Mouse (Mus musculus): ENCODE data around the gene Jpt1.
"Not testable (repeated sequence)": the region's sequence is repeated elsewhere in the genome, so short reads cannot be mapped to it uniquely, and the experiment has no call there.

Gene Jpt1

GRCm38 (mm10) chr11:115514238-115514663, at the start of gene Jpt1:
Gene Jpt1, minus strand, starts transcription at chr11:115514387.
- peak; percentile 97 for DNase-seq

- DNase-seq = no peak
Observed at GRCm38 (mm10) chr11:115563406-115563805, 49.2 kb upstream of the Jpt1 start.

GRCm38 (mm10) chr11:115555717-115556116, 41.5 kb upstream of the Jpt1 start:
- DNase-seq = no peak

- peak; percentile 35 for DNase-seq
Observed at GRCm38 (mm10) chr11:115552783-115553182, 38.6 kb upstream of the Jpt1 start.

- no peak for DNase-seq
Observed at GRCm38 (mm10) chr11:115543571-115543970, 29.4 kb upstream of the Jpt1 start.

- DNase-seq = no peak
Observed at GRCm38 (mm10) chr11:115538045-115538444, 23.9 kb upstream of the Jpt1 start.

GRCm38 (mm10) chr11:115536856-115537568, 22.8 kb upstream of the Jpt1 start:
- peak; percentile 48 for DNase-seq

GRCm38 (mm10) chr11:115536038-115536681, 22.0 kb upstream of the Jpt1 start, which contains the start of gene Sumo2:
Gene Sumo2, minus strand, starts transcription at chr11:115536276.
- DNase-seq = peak; percentile 100

- DNase-seq = peak; percentile 84
Observed at GRCm38 (mm10) chr11:115535401-115536037, 21.3 kb upstream of the Jpt1 start.

- DNase-seq = peak; percentile 36
Observed at GRCm38 (mm10) chr11:115534759-115535371, 20.7 kb upstream of the Jpt1 start.

- DNase-seq = not testable (repeated sequence)
Observed at GRCm38 (mm10) chr11:115526446-115526845, 12.3 kb upstream of the Jpt1 start.

- DNase-seq = no peak
Observed at GRCm38 (mm10) chr11:115522703-115523102, 8.5 kb upstream of the Jpt1 start.

- no peak for DNase-seq
Observed at GRCm38 (mm10) chr11:115522238-115522637, 8.1 kb upstream of the Jpt1 start.

GRCm38 (mm10) chr11:115521080-115521479, 6.9 kb upstream of the Jpt1 start:
- no peak for DNase-seq

- no peak for DNase-seq
Observed at GRCm38 (mm10) chr11:115520218-115520617, 6.0 kb upstream of the Jpt1 start.

- DNase-seq = no peak
Observed at GRCm38 (mm10) chr11:115519581-115519980, 5.4 kb upstream of the Jpt1 start.

- DNase-seq = no peak
Observed at GRCm38 (mm10) chr11:115518693-115519092, 4.5 kb upstream of the Jpt1 start.

- no peak for DNase-seq
Observed at GRCm38 (mm10) chr11:115516942-115517341, 2.8 kb upstream of the Jpt1 start.

- DNase-seq = no peak
Observed at GRCm38 (mm10) chr11:115515021-115515420, 834 bp upstream of the Jpt1 start.

GRCm38 (mm10) chr11:115513271-115514237, 633 bp downstream of the Jpt1 start:
- DNase-seq = peak; percentile 70

GRCm38 (mm10) chr11:115512407-115513183, 1.6 kb downstream of the Jpt1 start:
- peak; percentile 52 for DNase-seq
